Mouse (Mus musculus): Measurements from ENCODE around the gene Kansl1.

GRCm38 (mm10) chr11:104395648-104396047, 73.0 kb downstream of the Kansl1 start:
- no peak for TF ChIP-seq CTCF (IDR thresholded peaks at IDR 0.05; ENCODE audit: low read depth, low read length)
- TF ChIP-seq GATA1 (IDR thresholded peaks at IDR 0.05; ENCODE audit: borderline replicate concordance, low read length) = no peak
- TF ChIP-seq POLR2AphosphoS5 (IDR thresholded peaks at IDR 0.05; ENCODE audit: insufficient replicate concordance, low read depth, low read length) = no peak
- no peak for TF ChIP-seq TAL1 (conservative IDR thresholded peaks at IDR 0.05; ENCODE audit: low read depth, low read length)
- TF ChIP-seq GATA2 (IDR thresholded peaks at IDR 0.05; ENCODE audit: borderline replicate concordance, low read depth, low read length) = no peak
